Mouse (Mus musculus) left cerebral cortex, postnatal 36 days (tissue): ENCODE data around the gene Bpifb5. TPM values are rescaled to one million over a fixed set of nuclear protein-coding genes. Genes with fewer than 3 reads are reported as not detected.
A peak's percentile ranks its signal among the peaks of the same experiment; 100 is the strongest.
"Not testable (repeated sequence)": the region's sequence is repeated elsewhere in the genome, so short reads cannot be mapped to it uniquely, and the experiment has no call there.

Experiments used
- DNase-seq, 2 experiments: peaks; one replicate each; pipeline ENCODE4 v3.0.0; 2021 to 2022; ENCODE audit warnings: low spot score in 2 of 2, mixed read lengths in 1 of 2
- intact Hi-C: fragments of 180-260 bp; cut with DNase I; formaldehyde crosslinking; loops from one replicate; pipeline ENCODE4 v1.15.1; 2025
- total RNA-seq, 2 experiments: library from RNA; stranded (reverse); gene quantifications; 2 replicates each; pipeline ENCODE4 v1.2.3; 2021

The Bpifb5 gene
- total RNA-seq, 2 experiments from 2014 or later: not detected

- DNase-seq: no peak
- intact Hi-C loops: no loop called here
Observed at GRCm38 (mm10) chr2:154227830-154228229, 4.3 kb downstream of the Bpifb5 start.

GRCm38 (mm10) chr2:154233426-154233825 lies 9.9 kb downstream of the Bpifb5 start:
- intact Hi-C loops: no loop called here
- DNase-seq: no peak

GRCm38 (mm10) chr2:154240771-154241170 lies 17.2 kb downstream of the Bpifb5 start:
- intact Hi-C loops: no loop called here
- DNase-seq: no peak

GRCm38 (mm10) chr2:154242726-154243125 lies 19.2 kb downstream of the Bpifb5 start:
- DNase-seq, intact Hi-C loops: not testable (repeated sequence)

GRCm38 (mm10) chr2:154243356-154244036 lies 20.0 kb downstream of the Bpifb5 start:
- intact Hi-C loops: no loop called here
- peak; percentile 70 to 74 for DNase-seq

- no peak for DNase-seq
- intact Hi-C loops: no loop called here
Observed at GRCm38 (mm10) chr2:154245322-154245721, 21.8 kb downstream of the Bpifb5 start.

GRCm38 (mm10) chr2:154255254-154255653 lies 31.7 kb downstream of the Bpifb5 start:
- DNase-seq, intact Hi-C loops: not testable (repeated sequence)

- intact Hi-C loops: no loop called here
- DNase-seq: no peak
Observed at GRCm38 (mm10) chr2:154255770-154256169, 32.2 kb downstream of the Bpifb5 start.

- intact Hi-C loops, DNase-seq: not testable (repeated sequence)
Observed at GRCm38 (mm10) chr2:154257554-154257953, 34.0 kb downstream of the Bpifb5 start, which contains the start of gene Bpifb9a. Bpifb9a (plus strand) TSS chr2:154257854.

- intact Hi-C loops, DNase-seq: not testable (repeated sequence)
Observed at GRCm38 (mm10) chr2:154264397-154264796, 40.9 kb downstream of the Bpifb5 start.

Other genes starting within 250 kb of the Bpifb5 start
- not detected for gene Bpifa6, start 248.8 kb upstream of the Bpifb5 start, total RNA-seq
- gene Bpifa2, start 215.5 kb upstream of the Bpifb5 start, total RNA-seq: not detected
- gene Bpifa3, start 93.4 kb upstream of the Bpifb5 start, total RNA-seq: not detected
- gene Bpifa1, start 80.9 kb upstream of the Bpifb5 start, total RNA-seq: not detected
- not detected for gene Bpifa5, start 61.1 kb upstream of the Bpifb5 start, total RNA-seq
- under 1 TPM in 1 of 2 experiments, not detected in 1; 0.25 TPM for gene Bpifb1, start 32.9 kb upstream of the Bpifb5 start, total RNA-seq
- not detected for gene Bpifb9a, start 34.1 kb downstream of the Bpifb5 start, total RNA-seq
- not detected for gene Bpifb9b, start 83.5 kb downstream of the Bpifb5 start, total RNA-seq
- gene Cdk5rap1, start 149.3 kb downstream of the Bpifb5 start, total RNA-seq: 10 to 100 TPM; 11.2 to 17.5 TPM
- gene Snta1, start 184.4 kb downstream of the Bpifb5 start, total RNA-seq: 10 to 100 TPM; 35.5 to 36.3 TPM
- gene Cbfa2t2, start 212.7 kb downstream of the Bpifb5 start, total RNA-seq: 10 to 100 TPM; 48.1 to 64.3 TPM